Mouse (Mus musculus) C2C12 (cell line): ENCODE measurements around the gene Slc9a1.

Source experiments
- CTCF ChIP-seq: IDR thresholded peaks from one replicate; pipeline ENCODE4 v1.5.1; 2011; ENCODE audit not compliant: control insufficient read depth, insufficient read depth, insufficient read length
- MAX ChIP-seq: IDR thresholded peaks from one replicate; pipeline ENCODE4 v1.6.1; 2011; ENCODE audit warnings: mild to moderate bottlenecking, control low read depth

DNA sequence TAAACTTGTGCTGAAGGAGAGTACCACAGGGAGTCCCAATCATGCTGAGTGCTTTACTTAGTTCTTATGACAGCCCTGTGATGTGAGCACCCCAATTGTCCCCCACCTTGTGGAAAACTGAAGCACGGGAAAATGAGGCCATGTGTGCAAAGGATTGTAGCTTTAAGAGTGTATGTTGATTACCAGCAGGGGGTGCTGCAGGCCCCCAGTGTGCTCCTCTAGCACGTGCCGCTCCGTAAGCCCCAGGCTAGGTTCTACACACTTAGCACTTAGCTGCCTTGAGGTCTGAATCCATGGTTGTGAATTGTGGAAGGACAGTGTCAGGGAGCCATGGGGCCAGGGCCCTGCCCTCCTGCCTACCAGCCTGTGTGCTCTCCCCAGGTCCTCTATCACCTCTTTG lies 45.4 kb downstream of the Slc9a1 start:
- TF ChIP-seq MAX, result no peak
- TF ChIP-seq CTCF, result no peak
